Mouse (Mus musculus): ENCODE measurements around the gene Ctdsp2. TPM values are rescaled to one million over a fixed set of nuclear protein-coding genes. Genes with fewer than 3 reads are reported as not detected.

The Ctdsp2 gene
- total RNA-seq, 2 experiments from 2014 or later = 81.2 to 83.8 TPM

DNA sequence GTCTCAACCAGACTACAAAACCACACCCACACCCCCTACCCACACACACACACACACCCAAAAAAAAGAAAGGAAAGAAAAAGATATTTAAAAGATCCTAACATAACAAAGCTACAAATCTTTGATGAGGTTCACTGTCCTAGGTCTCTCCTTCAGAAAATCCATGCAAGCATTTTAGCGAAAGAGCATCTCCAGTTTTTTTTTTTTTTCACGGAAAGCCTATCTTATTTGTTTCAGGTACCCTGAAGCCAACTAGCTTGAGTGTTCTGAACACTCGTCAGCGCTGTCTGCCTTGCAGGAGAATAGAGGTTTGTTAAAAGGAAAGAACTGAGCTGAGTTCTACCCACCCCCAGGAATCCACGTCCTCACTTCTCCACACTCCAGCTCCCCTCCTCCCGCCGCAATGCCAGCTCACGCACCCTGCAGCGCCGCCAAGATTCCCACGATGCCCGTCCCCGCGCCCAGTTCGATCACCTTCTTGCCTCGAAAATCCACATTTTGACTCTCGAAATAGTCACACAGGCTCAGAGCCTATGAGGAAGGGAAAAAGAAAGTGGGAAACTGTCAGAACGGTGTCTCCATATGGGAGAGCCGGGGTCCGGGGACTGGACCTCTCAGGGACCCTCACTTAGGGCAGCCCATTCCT, 62.2 kb downstream of the Ctdsp2 start:
- peak; percentile 52 to 72 for DNase-seq (ENCODE audit: low spot score in 2 of 2)

DNA sequence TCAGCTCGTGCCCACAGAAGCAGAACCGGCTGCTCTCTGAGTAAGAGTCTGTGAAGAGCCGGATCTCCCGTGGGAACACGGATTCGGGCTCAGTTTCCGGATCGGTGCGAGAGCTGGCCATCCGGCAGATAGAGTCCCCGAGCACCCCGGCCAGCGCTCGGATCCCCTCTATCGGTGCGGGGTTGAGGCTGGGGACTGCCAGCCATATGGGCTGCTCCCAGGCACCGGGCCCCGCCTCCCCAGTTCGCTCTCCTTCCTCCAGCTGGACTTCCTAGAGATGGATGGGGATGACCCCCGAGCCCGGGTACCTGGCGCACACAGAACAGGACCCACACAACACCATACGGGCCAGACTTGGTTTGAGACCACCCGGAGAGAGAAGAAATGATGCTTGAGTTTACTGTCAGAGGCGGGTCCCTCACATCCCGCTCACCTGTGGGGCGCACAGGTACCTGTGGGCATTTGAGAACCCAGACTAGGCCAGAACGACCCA, 62.8 kb downstream of the Ctdsp2 start, which contains the start of the genes Mettl1 and Eef1akmt3:
Gene Mettl1, plus strand, starts transcription at position 141 of the 493 bp plus-strand sequence.
Gene Eef1akmt3, minus strand, starts transcription at position 240 of the 493 bp plus-strand sequence.
- peak; percentile 24 to 53 for DNase-seq (ENCODE audit: low spot score in 2 of 2)

DNA sequence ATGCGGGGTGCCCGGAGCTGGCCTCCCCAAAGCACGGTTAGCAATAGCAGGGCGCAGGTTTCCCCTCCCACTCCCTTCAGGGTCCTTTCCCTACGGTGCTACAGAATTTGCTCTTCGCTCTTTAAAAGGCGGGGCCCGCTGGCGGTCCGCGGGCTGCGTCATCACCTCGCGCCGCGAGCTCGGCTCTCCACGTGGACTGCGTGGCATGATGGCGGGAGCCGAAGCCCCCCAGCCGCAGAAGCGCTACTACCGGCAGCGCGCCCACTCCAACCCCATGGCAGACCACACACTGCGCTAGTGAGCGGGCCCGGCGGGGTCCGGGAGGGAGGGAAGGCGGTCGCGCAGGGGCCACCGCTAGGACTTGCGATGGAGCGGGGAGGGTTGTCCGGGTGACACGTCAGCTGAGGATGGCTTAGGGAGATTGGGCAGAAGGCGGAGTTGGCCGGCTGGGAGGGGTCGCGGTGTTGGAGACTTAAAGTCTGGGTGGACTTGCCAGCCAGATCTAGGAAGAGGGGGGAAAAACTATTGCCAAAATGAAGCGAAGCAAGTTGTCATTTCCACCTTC, 63.3 kb downstream of the Ctdsp2 start:
- peak; percentile 87 to 92 for DNase-seq (ENCODE audit: low spot score in 2 of 2)

DNA sequence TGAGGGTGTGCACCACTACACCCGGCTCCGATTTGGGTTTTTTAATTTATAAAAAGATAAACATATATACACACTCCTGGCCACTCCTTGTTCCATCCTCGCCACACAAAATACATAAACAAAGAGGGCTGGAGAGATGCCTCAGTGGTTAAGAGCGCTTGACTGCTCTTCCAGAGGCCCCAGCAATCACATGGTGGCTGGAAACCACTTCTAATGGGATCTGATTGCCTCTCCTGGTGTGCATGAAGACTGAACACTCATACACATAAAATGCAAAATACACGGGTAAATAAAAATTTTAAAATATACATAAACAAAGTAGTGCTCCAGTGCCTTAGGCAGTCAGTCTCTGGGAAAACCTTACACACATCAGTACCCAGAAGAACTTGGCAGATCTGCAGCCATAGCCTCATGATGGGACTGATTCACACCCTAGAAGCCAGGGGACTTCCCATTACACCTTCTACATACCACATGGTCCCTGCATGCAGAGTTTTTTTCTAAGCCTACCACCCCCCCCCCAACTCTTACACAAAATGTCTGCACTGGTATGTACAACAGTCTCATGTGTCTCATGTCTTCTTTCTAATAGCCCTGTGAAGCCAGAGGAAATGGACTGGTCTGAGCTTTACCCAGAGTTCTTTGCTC, 64.1 kb downstream of the Ctdsp2 start:
- DNase-seq (ENCODE audit: low spot score in 2 of 2) = no peak

DNA sequence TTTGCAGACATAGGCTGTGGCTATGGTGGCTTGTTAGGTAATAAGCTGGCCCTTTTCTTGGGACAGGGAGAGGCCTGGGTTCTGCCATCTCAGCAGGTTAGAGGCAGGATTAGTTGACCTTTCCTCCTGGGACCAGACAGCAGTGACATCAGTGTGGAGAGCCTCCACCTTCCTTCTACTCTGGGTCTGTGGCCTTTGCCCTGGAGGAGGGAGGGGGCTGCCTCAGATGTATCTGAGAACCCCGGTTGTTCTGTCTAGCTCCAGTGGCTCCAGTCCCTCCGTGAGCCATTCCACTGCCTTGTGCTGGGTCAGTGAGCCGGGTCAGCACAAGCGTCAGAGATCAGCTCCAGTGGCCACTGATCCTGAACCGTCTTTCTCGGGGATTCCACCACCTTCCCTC, 64.7 kb downstream of the Ctdsp2 start:
- no peak for DNase-seq (ENCODE audit: low spot score in 2 of 2)

DNA sequence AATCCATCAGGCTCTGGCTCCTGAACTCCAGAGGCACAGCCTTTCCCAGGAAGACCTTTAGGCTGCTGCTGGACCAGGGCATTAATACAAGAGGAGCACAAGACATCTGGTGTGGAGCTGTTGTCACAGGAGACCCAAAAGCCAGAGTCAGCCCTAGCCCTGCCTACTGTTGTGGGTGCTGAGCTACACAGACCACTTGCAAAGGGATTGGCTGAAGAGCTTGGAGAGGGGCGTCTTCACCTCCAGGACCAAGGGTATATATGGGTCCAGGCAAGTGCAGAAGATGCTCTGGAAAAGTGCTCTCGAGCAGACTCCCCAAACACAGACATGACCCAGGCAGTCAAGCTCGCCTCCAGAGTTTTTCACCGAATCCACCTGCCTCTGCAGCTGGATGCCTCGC, 69.4 kb downstream of the Ctdsp2 start, which contains the start of gene Cyp27b1:
Gene Cyp27b1, plus strand, starts transcription at position 297 of the 400 bp plus-strand sequence.
- no peak for DNase-seq (ENCODE audit: low spot score in 2 of 2)

DNA sequence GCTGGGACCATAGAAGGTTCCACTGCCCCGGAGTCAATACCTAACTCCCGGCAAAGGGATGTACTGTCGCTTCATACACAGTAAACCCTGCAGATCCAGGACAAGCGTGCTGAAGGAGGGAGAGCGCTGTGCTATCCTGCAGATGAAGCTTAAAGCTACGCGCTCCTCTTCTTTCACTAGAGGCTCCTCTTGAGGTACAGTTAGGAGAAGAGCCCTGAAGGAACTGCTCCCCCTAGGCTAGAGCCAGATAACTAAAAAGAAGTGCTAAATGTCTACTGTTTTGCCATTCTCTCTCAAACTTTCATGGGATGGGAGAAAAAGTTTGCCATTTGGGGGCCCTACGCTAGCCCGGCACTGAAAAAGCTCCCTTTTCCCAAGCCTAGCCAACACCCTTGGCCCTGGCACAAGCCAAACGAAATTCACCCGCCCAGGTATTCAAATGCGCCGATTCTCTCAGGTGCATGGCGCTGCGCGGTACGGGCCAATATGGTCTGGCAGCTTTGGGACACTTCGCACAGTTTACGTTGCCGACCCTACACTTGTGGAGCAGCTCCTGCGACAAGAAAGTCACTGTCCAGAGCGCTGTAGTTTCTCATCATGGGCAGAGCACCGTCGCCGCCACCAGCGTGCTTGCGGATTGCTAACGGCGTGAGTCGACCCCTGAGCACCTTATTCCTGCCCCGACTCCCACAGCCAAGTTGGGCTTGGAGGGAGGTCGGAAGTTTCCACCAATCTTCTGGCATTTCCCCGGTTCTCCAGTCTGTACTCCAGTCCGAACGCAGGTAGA, 70.3 kb downstream of the Ctdsp2 start:
- DNase-seq (ENCODE audit: low spot score in 2 of 2) = no peak

Small RNA genes within 50 kb of the gene (microRNA-seq; reads per million reads assigned to microRNA genes)
- gene Mir26a-2 (50.5 to 62.2 reads per million in 2 experiments), gene Mir546 (0 reads per million in 2 experiments)

Other genes with a start within 250 kb of the Ctdsp2 start
- 10 to 100 TPM in 1 of 2 experiments, 1 to 10 TPM in 1; 8.9 to 11.6 TPM for gene Atp23, start 77.4 kb upstream of the Ctdsp2 start, total RNA-seq (2021)
- under 1 TPM; 0.23 to 0.49 TPM for gene Avil, start 22.0 kb downstream of the Ctdsp2 start, total RNA-seq (2021)
- 10 to 100 TPM; 26.6 to 30.1 TPM for gene Tsfm, start 52.1 kb downstream of the Ctdsp2 start, total RNA-seq (2021)
- 1 to 10 TPM; 9.4 to 10.0 TPM for gene Mettl1, start 62.7 kb downstream of the Ctdsp2 start, total RNA-seq (2021)
- under 1 TPM; 0.16 to 0.19 TPM for gene Eef1akmt3, start 62.8 kb downstream of the Ctdsp2 start, total RNA-seq (2021)
- under 1 TPM; 0.30 to 0.45 TPM for gene Cyp27b1, start 69.5 kb downstream of the Ctdsp2 start, total RNA-seq (2021)
- gene March9, start 81.5 kb downstream of the Ctdsp2 start, total RNA-seq (2021) = 10 to 100 TPM; 20.0 to 23.1 TPM
- gene Cdk4, start 84.8 kb downstream of the Ctdsp2 start, total RNA-seq (2021) = 10 to 100 TPM; 67.9 to 71.8 TPM
- 10 to 100 TPM; 69.3 to 69.4 TPM for gene Tspan31, start 91.5 kb downstream of the Ctdsp2 start, total RNA-seq (2021)
- gene Agap2, start 96.6 kb downstream of the Ctdsp2 start, total RNA-seq (2021) = 100 to 1,000 TPM; 594 to 629 TPM
- 100 to 1,000 TPM; 116 to 118 TPM for gene Os9, start 142.4 kb downstream of the Ctdsp2 start, total RNA-seq (2021)
- gene B4galnt1, start 186.5 kb downstream of the Ctdsp2 start, total RNA-seq (2021) = 100 to 1,000 TPM; 119 to 130 TPM
- gene Slc26a10, start 201.9 kb downstream of the Ctdsp2 start, total RNA-seq (2021) = 1 to 10 TPM; 4.3 to 4.6 TPM
- gene Arhgef25, start 211.4 kb downstream of the Ctdsp2 start, total RNA-seq (2021) = 100 to 1,000 TPM; 163 to 215 TPM
- 100 to 1,000 TPM; 198 to 222 TPM for gene Dtx3, start 217.0 kb downstream of the Ctdsp2 start, total RNA-seq (2021)
- gene Pip4k2c, start 232.9 kb downstream of the Ctdsp2 start, total RNA-seq (2021) = 100 to 1,000 TPM; 116 to 121 TPM

Measured in left cerebral cortex, adult 18-20 months (tissue).